In the genomic region with DNA sequence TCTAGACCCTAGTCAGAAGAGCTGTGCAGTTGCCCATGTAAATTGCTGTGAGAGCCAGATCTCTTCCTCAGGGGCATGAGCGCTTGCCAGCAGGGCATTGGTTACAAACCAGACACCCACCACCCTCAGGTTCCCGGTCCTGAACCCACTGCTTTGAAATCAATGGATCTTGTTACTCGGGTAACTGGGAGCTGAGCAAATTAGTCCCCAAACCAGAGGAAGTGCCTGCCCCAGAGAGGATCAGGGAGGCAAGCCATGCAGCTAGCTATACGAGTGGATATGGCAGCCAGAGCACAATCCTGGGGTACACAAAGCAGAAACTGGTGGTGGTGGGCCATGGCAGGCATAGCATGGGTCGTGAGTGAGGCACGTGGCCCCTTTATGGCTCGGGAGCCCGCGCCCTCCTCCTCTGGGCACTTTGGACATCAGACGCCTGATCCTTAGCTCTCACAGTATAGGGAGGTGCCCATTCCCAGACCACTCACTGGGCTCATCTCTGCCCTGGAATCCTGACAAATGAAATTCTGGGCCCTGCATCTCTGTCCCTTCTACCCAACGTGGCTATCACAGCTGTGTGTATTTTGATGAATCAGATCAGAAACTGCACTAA, we compare ENCODE assay signal across 31 mouse cellular contexts. TPM values are rescaled to one million over a fixed set of nuclear protein-coding genes. Genes with fewer than 3 reads are reported as not detected.
DNase-seq lines count a peak whose midpoint lies in the region; ATAC-seq and TF ChIP-seq lines count a peak whose summit lies in the region.
"Had no signal": no experiment of that assay in that cellular context is flagged by ENCODE, and none has a peak within 500 bp of the region (broad histone marks: within the 10 kb centered on the region; RNA-seq: fewer than 3 reads in every experiment).

No protein-coding gene starts in this region.

- no peak overlapping the region for H3K27ac ChIP-seq in forebrain, embryonic 11.5 days (ENCODE audit: low read depth, low read length)
- no peak overlapping the region for H3K27ac ChIP-seq in forebrain, embryonic 13.5 days
- H3K27ac ChIP-seq in heart, adult 2 months, result no peak overlapping the region
- H3K27ac ChIP-seq in midbrain, embryonic 15.5 days, result 0 out of 2 replicates have a peak overlapping the region, but pooled peaks have one; percentile 22
- H3K27ac ChIP-seq in midbrain, embryonic 11.5 days (ENCODE audit: low read depth, low read length), result no peak overlapping the region
- no peak overlapping the region for H3K27ac ChIP-seq in testis, adult 2 months (ENCODE audit: control insufficient read depth, insufficient read depth, low read depth, low read length)
- H3K27ac ChIP-seq: embryonic facial prominence, embryonic 10.5 days; embryonic facial prominence, embryonic 13.5 days; heart, embryonic 15.5 days; hindbrain, embryonic 12.5 days; hindbrain, postnatal 0 days had no signal

- no peak overlapping the region for H3K4me2 ChIP-seq in forebrain, embryonic 11.5 days (ENCODE audit: low read depth, low read length, severe bottlenecking)
- H3K4me2 ChIP-seq in forebrain, embryonic 13.5 days, result no peak overlapping the region
- H3K4me2 ChIP-seq in midbrain, embryonic 15.5 days, result no peak overlapping the region
- H3K4me2 ChIP-seq in midbrain, embryonic 11.5 days, result no peak overlapping the region
- H3K4me2 ChIP-seq: embryonic facial prominence, embryonic 13.5 days; heart, embryonic 12.5 days; heart, embryonic 15.5 days; hindbrain, embryonic 12.5 days had no signal

- no peaks in the 10 kb centered on the region for H3K79me2 ChIP-seq in heart, adult 2 months (replicated peaks; ENCODE audit: control insufficient read depth, insufficient read depth, low read length)

- no peak for TF ChIP-seq CTCF in heart, adult 2 months (IDR thresholded peaks at IDR 0.05)
- TF ChIP-seq CTCF in testis, adult 2 months (IDR thresholded peaks at IDR 0.05; ENCODE audit: control insufficient read depth, insufficient read depth, insufficient replicate concordance, low read depth, low read length), result no peak

- H3K4me3 ChIP-seq in forebrain, embryonic 11.5 days (ENCODE audit: low read depth, low read length), result no peak overlapping the region
- H3K4me3 ChIP-seq in forebrain, embryonic 13.5 days, result no peak overlapping the region
- H3K4me3 ChIP-seq in heart, adult 2 months, result no peak overlapping the region
- no peak overlapping the region for H3K4me3 ChIP-seq in midbrain, embryonic 15.5 days
- no peak overlapping the region for H3K4me3 ChIP-seq in midbrain, embryonic 11.5 days (ENCODE audit: low read depth, low read length)
- peak overlapping the region; percentile 75 for H3K4me3 ChIP-seq in testis, adult 2 months (ENCODE audit: control insufficient read depth, low read depth, low read length)
- H3K4me3 ChIP-seq: embryonic facial prominence, embryonic 10.5 days; embryonic facial prominence, embryonic 13.5 days; erythroblast, embryonic 14.5 days; heart, embryonic 12.5 days; heart, embryonic 15.5 days; hindbrain, embryonic 12.5 days had no signal

- no peak overlapping the region for H3K9ac ChIP-seq in forebrain, embryonic 11.5 days (ENCODE audit: low read length)
- H3K9ac ChIP-seq in forebrain, embryonic 13.5 days, result no peak overlapping the region
- no peak overlapping the region for H3K9ac ChIP-seq in heart, adult 2 months (ENCODE audit: low read depth, low read length)
- H3K9ac ChIP-seq in midbrain, embryonic 15.5 days, result no peak overlapping the region
- H3K9ac ChIP-seq in midbrain, embryonic 11.5 days (ENCODE audit: low read length), result no peak overlapping the region
- H3K9ac ChIP-seq: embryonic facial prominence, embryonic 13.5 days; forebrain, postnatal 0 days; heart, embryonic 12.5 days; heart, embryonic 15.5 days; hindbrain, embryonic 12.5 days had no signal

- intact Hi-C loops in heart, adult 2 months (cut with DNase I), result loop anchor here (10.0 kb wide), 1 partner anchor 370 kb away; no protein-coding TSS in a partner anchor
- intact Hi-C loops in heart, postnatal 14 days (cut with DNase I), result no loop called here

- H3K9me3 ChIP-seq in forebrain, embryonic 11.5 days (ENCODE audit: control insufficient read depth, low read length), result no peaks in the 10 kb centered on the region
- H3K9me3 ChIP-seq in forebrain, embryonic 13.5 days (replicated peaks), result no peaks in the 10 kb centered on the region
- no peaks in the 10 kb centered on the region for H3K9me3 ChIP-seq in midbrain, embryonic 15.5 days
- no peaks in the 10 kb centered on the region for H3K9me3 ChIP-seq in midbrain, embryonic 11.5 days (ENCODE audit: control insufficient read depth, low read length)
- H3K9me3 ChIP-seq: embryonic facial prominence, embryonic 10.5 days; embryonic facial prominence, embryonic 13.5 days; G1E; heart, embryonic 12.5 days; heart, embryonic 15.5 days; hindbrain, embryonic 12.5 days had no signal

- no peaks in the 10 kb centered on the region for H3K4me1 ChIP-seq in forebrain, embryonic 11.5 days (replicated peaks; ENCODE audit: control insufficient read depth, insufficient read depth, low read length)
- no peaks in the 10 kb centered on the region for H3K4me1 ChIP-seq in forebrain, embryonic 13.5 days
- H3K4me1 ChIP-seq in heart, adult 2 months (ENCODE audit: control insufficient read depth, insufficient read depth, low read length), result no peaks in the 10 kb centered on the region
- no peaks in the 10 kb centered on the region for H3K4me1 ChIP-seq in midbrain, embryonic 15.5 days
- H3K4me1 ChIP-seq in midbrain, embryonic 11.5 days (ENCODE audit: control insufficient read depth, insufficient read depth, low read length), result no peaks in the 10 kb centered on the region
- no peaks in the 10 kb centered on the region for H3K4me1 ChIP-seq in testis, adult 2 months (ENCODE audit: control insufficient read depth, insufficient read depth, low read length)
- H3K4me1 ChIP-seq: embryonic facial prominence, embryonic 13.5 days; heart, embryonic 12.5 days had no signal

- TF ChIP-seq EP300 in heart, adult 2 months (IDR thresholded peaks at IDR 0.05; ENCODE audit: insufficient read depth, low read depth, low read length), result no peak

- no peak for ATAC-seq in forebrain, embryonic 11.5 days (replicated peaks; ENCODE audit: low FRiP score)
- no peak for ATAC-seq in forebrain, embryonic 13.5 days
- no peak for ATAC-seq in midbrain, embryonic 15.5 days (replicated peaks)
- ATAC-seq in midbrain, embryonic 11.5 days (ENCODE audit: low FRiP score), result no peak
- ATAC-seq: forebrain, postnatal 0 days; inflammation-experienced regulatory T-cells, adult 6 months had no signal

- DNase-seq in forebrain, embryonic 11.5 days (ENCODE audit: low spot score), result peak; percentile 47
- no peak for DNase-seq in heart, adult 2 months
- no peak for DNase-seq in heart, postnatal 14 days
- DNase-seq in midbrain, embryonic 11.5 days (ENCODE audit: low spot score, missing footprints), result no peak
- DNase-seq in testis, postnatal 14 days (ENCODE audit: low spot score), result no peak
- DNase-seq: adrenal gland, postnatal 25 days; B cell, adult 2 months; cerebellum, adult 11-12 months; cerebellum, adult 8-10 months; cerebellum, postnatal 36 days; embryo, embryonic 11 days; forebrain, postnatal 0 days; gastrocnemius, postnatal 10 days; gastrocnemius, postnatal 36 days; heart, postnatal 10 days had no signal

- WGBS in forebrain, embryonic 11.5 days, result 77% methylated on average over 11 of the region's 11 CpGs
- 71% methylated on average over 11 of the region's 11 CpGs for WGBS in forebrain, embryonic 13.5 days
- WGBS in heart, adult 2 months, result 64% methylated on average over 11 of the region's 11 CpGs
- WGBS in midbrain, embryonic 15.5 days, result 71% methylated on average over 11 of the region's 11 CpGs
- WGBS in midbrain, embryonic 11.5 days, result 72% methylated on average over 11 of the region's 11 CpGs

- H3K27me3 ChIP-seq in forebrain, embryonic 11.5 days (ENCODE audit: control insufficient read depth, insufficient read depth, low read length), result no peaks in the 10 kb centered on the region
- no peaks in the 10 kb centered on the region for H3K27me3 ChIP-seq in forebrain, embryonic 13.5 days
- no peaks in the 10 kb centered on the region for H3K27me3 ChIP-seq in heart, adult 2 months (ENCODE audit: control insufficient read depth, insufficient read depth, low read length)
- H3K27me3 ChIP-seq in midbrain, embryonic 15.5 days (replicated peaks), result no peaks in the 10 kb centered on the region
- no peaks in the 10 kb centered on the region for H3K27me3 ChIP-seq in midbrain, embryonic 11.5 days (ENCODE audit: control insufficient read depth, insufficient read depth, low read length)
- H3K27me3 ChIP-seq in testis, adult 2 months (ENCODE audit: control insufficient read depth, insufficient read depth, low read length), result no peaks in the 10 kb centered on the region
- H3K27me3 ChIP-seq: CH12.LX; embryonic facial prominence, embryonic 13.5 days; heart, embryonic 12.5 days; heart, embryonic 15.5 days; hindbrain, embryonic 12.5 days; Patski had no signal

- TF ChIP-seq POLR2A in heart, adult 2 months (IDR thresholded peaks at IDR 0.05; ENCODE audit: insufficient read depth, low read depth, low read length), result 0 out of 2 replicates have a peak, but pooled peaks have one; percentile 17
- no peak for TF ChIP-seq POLR2A in testis, adult 2 months (IDR thresholded peaks at IDR 0.05; ENCODE audit: control insufficient read depth, low read depth, low read length)

- no peaks in the 10 kb centered on the region; the same call in 1 of the 2 replicates for H3K36me3 ChIP-seq in forebrain, embryonic 11.5 days (ENCODE audit: control insufficient read depth, insufficient read depth, low read length)
- H3K36me3 ChIP-seq in forebrain, embryonic 13.5 days (ENCODE audit: poor library complexity, severe bottlenecking), result peaks cover 36% of the 10 kb centered on the region
- H3K36me3 ChIP-seq in heart, adult 2 months (ENCODE audit: control insufficient read depth, insufficient read depth, low read length), result no peaks in the 10 kb centered on the region
- peaks cover 4% of the 10 kb centered on the region; the same call in 1 of the 2 replicates for H3K36me3 ChIP-seq in midbrain, embryonic 15.5 days (replicated peaks)
- no peaks in the 10 kb centered on the region; the same call in 1 of the 2 replicates for H3K36me3 ChIP-seq in midbrain, embryonic 11.5 days (ENCODE audit: control insufficient read depth, insufficient read depth, low read length)
- H3K36me3 ChIP-seq in testis, adult 2 months (ENCODE audit: control insufficient read depth, insufficient read depth, low read length), result no peaks in the 10 kb centered on the region

RNA-seq across cellular contexts. Expression of a gene that starts 27.7 kb away (rescaled TPM):
- 2.7 and 4.5 TPM in 2 replicates for polyA plus RNA-seq in forebrain, embryonic 11.5 days (2014; fragmentation: Nextera tagmentation; extraction: Ambion mirVana)
- 10.5 and 11.4 TPM in 2 replicates for polyA plus RNA-seq in forebrain, embryonic 13.5 days (2015; fragmentation: Nextera tagmentation; extraction: Ambion mirVana)
- total RNA-seq in heart, adult 2 months (2021), result not detected
- not detected in 2 replicates for polyA plus RNA-seq in heart, adult 2 months (2012; rRNA removed)
- not detected for total RNA-seq in heart, postnatal 14 days (2021)
- 36.3 and 38.0 TPM in 2 replicates for polyA plus RNA-seq in midbrain, embryonic 15.5 days (2015; fragmentation: Nextera tagmentation; extraction: Ambion mirVana)
- polyA plus RNA-seq in midbrain, embryonic 11.5 days (2014; fragmentation: Nextera tagmentation; extraction: Ambion mirVana), result 4.4 and 4.7 TPM in 2 replicates
- 0.37 and 0.42 TPM in 2 replicates for polyA plus RNA-seq in testis, adult 2 months (2012; rRNA removed)
- total RNA-seq: CH12.LX; gastrocnemius, postnatal 10 days; gastrocnemius, postnatal 36 days; granulocyte monocyte progenitor cell, adult 5-6 weeks; heart, postnatal 10 days; hematopoietic stem cell, adult 5-6 weeks had no signal
- polyA plus RNA-seq: erythroblast, embryonic 14.5 days; G1E; heart, embryonic 12.5 days; heart, embryonic 15.5 days; Patski had no signal
